Mouse (Mus musculus) ES-E14 (cell line): ENCODE measurements around the gene Castor1. TPM values are rescaled to one million over a fixed set of nuclear protein-coding genes. Genes with fewer than 3 reads are reported as not detected.
A peak's percentile ranks its signal among the peaks of the same experiment; 100 is the strongest.
"Not testable (repeated sequence)": the region's sequence is repeated elsewhere in the genome, so short reads cannot be mapped to it uniquely, and the experiment has no call there.

Experiments used
- DNase-seq: peaks from one replicate; pipeline ENCODE4 v3.0.0-alpha.2; 2013; ENCODE audit warnings: low read depth, low spot score
- H3K27ac ChIP-seq: 2 replicates; pipeline ENCODE4 v1.5.1; 2012; ENCODE audit warnings: low read depth, mild to moderate bottlenecking, low read length, moderate library complexity, mixed read lengths; ENCODE audit not compliant: poor library complexity, insufficient read depth, severe bottlenecking
- H3K36me3 ChIP-seq: 2 replicates; pipeline ENCODE4 v1.6.1; 2012; ENCODE audit warnings: mild to moderate bottlenecking, low read length, moderate library complexity, mixed read lengths; ENCODE audit not compliant: control insufficient read depth, poor library complexity, insufficient read depth, severe bottlenecking
- H3K4me1 ChIP-seq, 2 experiments: fragments of 150-350 bp in 1 of 2; sonication (generic) in 1 of 2; 2 replicates each; pipeline ENCODE4 v1.6.1; 2012; ENCODE audit warnings: low read length in 2 of 2, mild to moderate bottlenecking in 1 of 2, mixed read lengths in 1 of 2; ENCODE audit not compliant: control insufficient read depth in 2 of 2, insufficient read depth in 2 of 2, poor library complexity in 1 of 2
- H3K4me3 ChIP-seq, 2 experiments: fragments of 150-350 bp in 1 of 2; sonication (generic) in 1 of 2; 2 replicates each; pipeline ENCODE4 v1.5.1; 2012; ENCODE audit warnings: low read length in 2 of 2, low read depth in 1 of 2, mild to moderate bottlenecking in 1 of 2, mixed read lengths in 1 of 2; ENCODE audit not compliant: insufficient read depth in 1 of 2, poor library complexity in 1 of 2, severe bottlenecking in 1 of 2
- H3K9ac ChIP-seq: 2 replicates; pipeline ENCODE4 v1.6.1; 2012; ENCODE audit warnings: low read depth, mild to moderate bottlenecking, low read length, mixed read lengths; ENCODE audit not compliant: poor library complexity, insufficient read depth, severe bottlenecking
- H3K9me3 ChIP-seq: fragments of 150-350 bp; sonication (generic); 2 replicates; pipeline ENCODE4 v1.6.1; 2012; ENCODE audit warnings: low read depth, mild to moderate bottlenecking, low read length; ENCODE audit not compliant: control insufficient read depth, insufficient read depth
- CHD2 ChIP-seq: IDR thresholded peaks from 2 replicates; pipeline ENCODE4 v1.6.1; 2014; ENCODE audit warnings: mild to moderate bottlenecking, low read depth, low read length, inconsistent platforms
- HCFC1 ChIP-seq: IDR thresholded peaks from 2 replicates; pipeline ENCODE4 v1.6.1; 2012; ENCODE audit warnings: low read length, inconsistent platforms, borderline replicate concordance; ENCODE audit not compliant: insufficient read depth
- MAFK ChIP-seq: IDR thresholded peaks from 2 replicates; pipeline ENCODE4 v1.6.1; 2014; ENCODE audit warnings: mild to moderate bottlenecking, low read depth, low read length, inconsistent platforms; ENCODE audit not compliant: insufficient read depth
- ZC3H11A ChIP-seq: IDR thresholded peaks from 2 replicates; pipeline ENCODE4 v1.6.1; 2012; ENCODE audit warnings: low read depth, mild to moderate bottlenecking, inconsistent platforms, low read length, borderline replicate concordance
- ZNF384 ChIP-seq: IDR thresholded peaks from 2 replicates; pipeline ENCODE4 v1.6.1; 2012; ENCODE audit warnings: low read depth, low read length, inconsistent platforms
- in situ Hi-C, 2 experiments: fragments of 600-800 bp; cut with MboI; formaldehyde crosslinking; loops; one replicate each; pipeline ENCODE4 v1.15.1; 2025; ENCODE audit warnings: low sequenced_read_pairs in 2 of 2, inconsistent platforms in 1 of 2; ENCODE audit not compliant: unreplicated experiment in 2 of 2
- total RNA-seq: library from RNA; depleted of rRNA; stranded (reverse); fragments of 300-350 nt; gene quantifications from 2 replicates; pipeline ENCODE4 v1.2.3, GENCODE M21; 2012

Gene Castor1
- total RNA-seq, 1 experiment: 45.5 TPM

DNA sequence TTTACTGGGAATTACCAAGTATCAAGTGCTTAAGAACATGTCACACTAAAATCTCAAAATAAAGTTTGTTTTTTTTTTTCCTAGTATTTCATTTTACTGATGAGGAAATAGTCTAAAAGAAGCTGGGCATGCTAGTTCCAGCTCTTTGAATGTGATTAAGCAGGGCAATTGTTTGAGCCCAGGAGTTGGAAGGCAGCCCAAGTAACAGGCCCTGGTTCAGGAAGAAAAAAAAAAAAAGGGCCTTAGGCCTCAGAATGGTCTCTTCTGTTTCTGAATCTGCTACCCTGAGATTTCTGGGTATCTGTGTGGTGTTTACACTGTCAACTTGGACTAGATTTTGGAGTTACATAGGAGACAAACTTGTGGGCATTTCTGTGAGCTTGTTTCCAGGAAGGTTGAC lies 34.5 kb upstream of the Castor1 start:
- Histone ChIP-seq H3K4me3 (no peak overlapping the region), H3K27ac (no peak overlapping the region), H3K9me3 (no peaks in the 10 kb centered on the region), H3K9ac (no peak overlapping the region), H3K4me1 (peaks cover 0 to 4% of the 10 kb centered on the region in 2 experiments; a peak in 1 of 4 replicates), H3K36me3 (peaks cover 28% of the 10 kb centered on the region)
- in situ Hi-C loops: no loop called here
- TF ChIP-seq CHD2 (no peak), ZNF384 (no peak), MAFK (no peak), HCFC1 (no peak), ZC3H11A (no peak)
- DNase-seq: no peak

- Histone ChIP-seq H3K9ac (no peak overlapping the region), H3K4me1 (peaks cover 0 to 4% of the 10 kb centered on the region in 2 experiments; a peak in 1 of 4 replicates), H3K36me3 (peaks cover 21% of the 10 kb centered on the region), H3K4me3 (no peak overlapping the region), H3K27ac (no peak overlapping the region), H3K9me3 (no peaks in the 10 kb centered on the region)
- DNase-seq: no peak
- in situ Hi-C loops: no loop called here
- TF ChIP-seq CHD2 (no peak), ZNF384 (peak; percentile 76)
These were observed 33.6 kb upstream of the Castor1 start for GRCm38 (mm10) chr11:4184251-4184952.

- H3K4me3 ChIP-seq, H3K27ac ChIP-seq, in situ Hi-C loops, DNase-seq, H3K4me1 ChIP-seq, H3K9me3 ChIP-seq, H3K9ac ChIP-seq: not testable (repeated sequence)
- peak; percentile 56; the same call in 1 of the 2 replicates for TF ChIP-seq ZNF384
- peaks cover 17% of the 10 kb centered on the region for H3K36me3 ChIP-seq
These were observed 32.5 kb upstream of the Castor1 start for GRCm38 (mm10) chr11:4185480-4185879.

DNA sequence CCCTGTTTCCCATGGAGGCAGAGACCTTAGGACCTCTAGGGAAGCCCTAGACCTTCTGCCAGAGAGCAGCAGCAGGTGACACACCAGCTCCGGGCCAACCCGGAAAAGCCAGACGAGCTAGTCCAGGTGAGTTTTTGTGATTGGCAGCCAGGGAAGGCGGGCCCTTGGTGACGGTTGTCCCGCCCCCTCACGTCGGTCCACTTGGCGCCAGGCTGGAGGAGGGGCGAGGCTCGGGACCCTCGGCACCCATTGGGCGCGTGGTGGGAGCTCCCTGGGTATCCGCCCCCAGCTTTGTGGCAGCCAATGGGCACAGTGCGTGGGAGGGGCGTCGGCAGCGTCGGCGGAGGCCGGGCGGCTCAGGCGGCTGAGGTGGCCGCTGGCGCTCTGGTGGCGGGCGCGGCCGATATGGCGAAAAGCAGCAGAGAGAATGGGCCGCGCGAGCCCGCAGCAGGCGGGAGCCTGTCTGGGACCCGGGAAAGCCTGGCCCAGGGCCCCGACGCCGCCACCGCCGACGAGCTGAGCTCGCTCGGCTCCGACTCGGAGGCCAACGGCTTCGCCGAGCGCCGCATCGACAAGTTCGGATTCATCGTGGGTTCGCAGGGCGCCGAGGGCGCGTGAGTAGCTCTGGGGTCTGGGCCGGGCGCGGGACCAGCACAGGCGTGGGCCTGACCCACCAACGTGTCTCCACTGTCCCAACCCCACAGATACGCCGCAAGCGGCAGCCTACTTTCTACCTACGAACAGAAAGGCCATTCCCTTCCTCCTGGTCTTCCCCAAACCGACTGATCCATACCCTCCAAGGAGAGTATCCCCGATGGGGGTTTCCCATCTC lies 31.3 kb upstream of the Castor1 start, which contains the start of gene Tbc1d10a:
TSS of gene Tbc1d10a (plus strand) at position 304 of the 832 bp plus-strand sequence.
- Histone ChIP-seq H3K4me3 (peak within 1 kb of the TSS; percentile 88 to 98), H3K36me3 (peaks cover 10% of the 10 kb centered on the region), H3K27ac (no peak within 1 kb of the TSS), H3K4me1 (peaks cover 0 to 4% of the 10 kb centered on the region in 2 experiments; a peak in 1 of 4 replicates), H3K9me3 (no peaks in the 10 kb centered on the region), H3K9ac (peak within 1 kb of the TSS; percentile 92)
- in situ Hi-C loops: no loop called here
- no peak for TF ChIP-seq ZC3H11A
- TF ChIP-seq CHD2: peak; percentile 54; the same call in 1 of the 2 replicates
- DNase-seq: peak; percentile 98

GRCm38 (mm10) chr11:4187318-4187700 lies 30.7 kb upstream of the Castor1 start:
- Histone ChIP-seq H3K36me3 (peaks cover 10% of the 10 kb centered on the region), H3K27ac (no peak overlapping the region), H3K9me3 (no peaks in the 10 kb centered on the region), H3K9ac (peak overlapping the region; percentile 92), H3K4me3 (peak overlapping the region; percentile 88 to 98), H3K4me1 (peaks cover 0 to 4% of the 10 kb centered on the region in 2 experiments; a peak in 1 of 4 replicates)
- in situ Hi-C loops: no loop called here
- TF ChIP-seq ZNF384 (no peak), CHD2 (no peak)
- DNase-seq: no peak
